Mouse (Mus musculus): ENCODE measurements around the gene Rpl22.

Gene Rpl22

GRCm38 (mm10) chr4:152338419-152339292 lies 13.1 kb downstream of the Rpl22 start, which contains the start of gene Chd5:
Gene Chd5 (plus strand): TSS chr4:152338651.
- no peak for DNase-seq (ENCODE audit: low spot score in 2 of 2)

DNA sequence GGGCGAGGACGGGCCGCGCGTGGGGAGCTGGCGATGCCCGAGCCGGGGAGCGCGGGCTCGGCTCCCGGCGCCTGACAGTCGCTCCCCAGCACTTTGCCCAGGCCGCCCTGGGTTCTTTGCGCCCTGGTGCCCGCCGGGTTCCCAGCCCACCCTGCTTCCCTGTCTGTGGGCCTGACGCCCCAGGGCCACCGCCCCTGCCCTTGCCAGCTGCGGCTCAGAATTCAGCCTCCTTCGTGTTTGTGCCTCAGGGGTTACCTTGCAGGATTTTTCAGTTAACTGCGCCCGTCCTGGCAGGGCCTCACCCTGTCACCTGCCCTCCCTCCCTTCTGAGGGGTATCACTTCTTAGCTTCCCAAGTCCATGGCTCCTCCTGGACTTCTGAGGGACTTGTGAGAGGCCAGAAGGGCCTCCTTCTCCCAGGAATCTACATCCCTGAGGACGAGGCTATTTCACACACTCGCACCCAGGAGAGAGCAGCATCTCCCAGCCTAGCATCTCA lies 13.8 kb downstream of the Rpl22 start:
- no peak for DNase-seq (ENCODE audit: low spot score in 2 of 2)

GRCm38 (mm10) chr4:152340584-152341284 lies 15.2 kb downstream of the Rpl22 start:
- no peak for DNase-seq (ENCODE audit: low spot score in 2 of 2)

DNA sequence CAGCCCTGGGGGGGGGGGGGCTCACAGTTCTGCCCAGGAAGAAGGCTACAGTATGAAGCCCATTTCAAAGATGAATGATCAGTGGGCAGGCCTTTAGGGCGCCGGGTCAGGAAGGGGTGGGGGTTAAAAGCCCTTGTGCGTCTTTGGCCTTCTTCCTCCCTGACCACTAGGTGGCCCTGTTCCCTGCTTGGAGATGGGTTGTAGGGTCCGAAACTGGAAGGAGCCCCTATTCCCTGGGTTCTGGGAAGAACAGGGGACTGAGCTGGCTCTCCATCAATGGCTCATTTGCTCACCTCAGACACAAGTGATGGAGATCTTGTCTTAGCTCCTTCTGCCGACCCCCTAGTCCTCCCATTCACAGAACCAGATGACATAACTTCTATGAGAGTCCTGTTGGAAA lies 17.8 kb downstream of the Rpl22 start:
- no peak for DNase-seq (ENCODE audit: low spot score in 2 of 2)

DNA sequence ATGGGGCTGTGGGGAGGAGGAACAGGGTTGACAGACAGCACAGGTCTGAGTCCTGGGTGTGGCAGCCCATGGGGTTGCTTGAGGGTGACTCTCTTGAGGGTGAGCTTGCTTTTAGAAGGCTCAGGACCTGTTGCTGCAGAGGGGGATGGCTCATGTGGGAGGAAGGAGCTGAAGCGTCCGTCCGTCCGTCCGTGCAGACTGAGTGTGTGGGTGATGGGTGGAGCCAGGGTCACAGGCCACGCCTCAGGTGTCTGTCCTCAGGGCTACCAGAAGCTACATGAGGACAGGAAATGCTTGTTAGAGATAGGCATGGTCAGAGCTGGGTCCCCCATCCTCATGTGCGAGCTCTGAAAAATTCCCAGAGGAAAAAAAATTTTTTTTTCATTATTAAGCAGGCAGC lies 19.1 kb downstream of the Rpl22 start:
- no peak for DNase-seq (ENCODE audit: low spot score in 2 of 2)

- peak in 1 of 2 experiments; percentile 47 for DNase-seq (ENCODE audit: low spot score in 2 of 2)
These were observed 19.8 kb downstream of the Rpl22 start for GRCm38 (mm10) chr4:152345120-152345889.

GRCm38 (mm10) chr4:152349837-152350381 lies 24.4 kb downstream of the Rpl22 start:
- DNase-seq (ENCODE audit: low spot score in 2 of 2) = no peak

DNA sequence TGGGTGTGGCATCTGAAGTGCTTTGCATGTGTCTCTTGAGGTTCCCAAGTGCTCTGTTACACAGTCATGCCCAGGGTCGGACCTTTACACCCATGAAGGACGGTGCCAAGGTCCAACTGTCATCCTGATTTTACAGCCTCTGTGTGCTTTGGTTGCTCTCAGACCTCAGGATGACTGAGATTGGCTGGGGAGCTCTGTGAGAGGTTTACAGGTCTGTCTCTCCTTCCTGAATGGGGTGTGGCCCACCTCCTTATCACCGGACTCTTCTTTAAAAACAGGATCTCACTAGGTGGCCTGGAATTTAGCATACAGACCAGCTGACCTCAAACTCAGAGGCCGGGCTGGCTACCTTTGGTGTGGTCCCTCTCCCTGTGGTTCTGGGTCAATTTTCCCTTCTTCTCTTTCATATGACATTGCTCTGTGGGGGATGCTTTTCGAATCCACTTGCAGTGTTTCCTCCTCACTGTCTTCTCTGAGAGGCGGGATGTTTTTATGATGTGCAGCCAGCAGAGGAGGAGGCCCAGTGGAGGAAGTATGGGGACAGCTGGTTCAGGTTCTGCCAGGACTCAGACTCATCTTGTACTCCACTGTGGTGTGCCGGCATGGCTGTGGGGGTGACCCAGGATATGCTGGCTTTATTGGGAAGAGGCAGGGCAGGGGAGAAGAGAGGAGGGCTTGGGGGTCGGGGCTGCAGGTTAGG lies 25.3 kb downstream of the Rpl22 start:
- no peak for DNase-seq (ENCODE audit: low spot score in 2 of 2)

GRCm38 (mm10) chr4:152351422-152352305 lies 26.1 kb downstream of the Rpl22 start:
- no peak for DNase-seq (ENCODE audit: low spot score in 2 of 2)

GRCm38 (mm10) chr4:152353886-152354637 lies 28.5 kb downstream of the Rpl22 start:
- no peak for DNase-seq (ENCODE audit: low spot score in 2 of 2)

DNA sequence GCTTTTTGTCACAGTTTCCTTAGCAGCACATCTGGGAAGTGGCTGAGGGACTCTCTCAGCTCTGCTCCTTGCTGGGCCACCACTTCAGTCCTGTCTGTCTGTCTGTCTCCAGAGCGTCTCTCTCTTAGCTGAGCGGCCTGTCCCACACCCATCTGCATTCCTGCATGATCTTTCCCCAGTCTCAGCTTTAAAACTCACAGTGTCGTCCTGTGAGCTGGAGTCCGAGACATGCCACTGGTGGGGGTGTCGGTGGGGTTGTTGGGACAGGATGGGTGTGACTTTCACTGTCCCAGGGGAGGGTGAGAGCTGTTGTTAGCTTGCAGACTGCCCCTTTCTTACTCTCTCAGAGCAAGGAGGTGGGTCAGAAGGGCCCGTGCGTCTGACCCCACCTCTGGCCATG lies 30.1 kb downstream of the Rpl22 start:
- DNase-seq (ENCODE audit: low spot score in 2 of 2) = no peak

- DNase-seq (ENCODE audit: low spot score in 2 of 2) = no peak
These were observed 34.2 kb downstream of the Rpl22 start for GRCm38 (mm10) chr4:152359700-152360099.

- DNase-seq (ENCODE audit: low spot score in 2 of 2) = no peak
These were observed 35.3 kb downstream of the Rpl22 start for GRCm38 (mm10) chr4:152360855-152361254.

DNA sequence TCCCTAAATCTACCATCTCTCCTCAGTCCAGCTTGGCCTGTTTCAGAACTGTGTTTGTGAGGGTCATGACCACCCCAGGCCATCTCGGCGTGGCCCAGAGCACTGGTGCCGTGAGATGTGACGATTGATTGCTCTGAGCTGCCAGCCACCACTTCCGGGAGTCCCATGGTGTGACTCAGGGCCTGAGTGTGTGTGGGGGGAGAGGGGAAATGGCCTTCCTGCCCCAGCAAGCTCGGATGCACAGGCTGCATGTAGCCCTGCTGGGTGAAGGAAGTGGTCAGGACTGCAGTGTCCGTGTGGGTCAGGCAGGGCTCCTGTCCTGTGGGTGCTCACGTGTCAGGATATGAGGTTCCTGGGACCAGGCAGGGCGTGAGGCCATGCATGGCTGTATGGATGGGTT lies 36.6 kb downstream of the Rpl22 start:
- no peak for DNase-seq (ENCODE audit: low spot score in 2 of 2)

DNA sequence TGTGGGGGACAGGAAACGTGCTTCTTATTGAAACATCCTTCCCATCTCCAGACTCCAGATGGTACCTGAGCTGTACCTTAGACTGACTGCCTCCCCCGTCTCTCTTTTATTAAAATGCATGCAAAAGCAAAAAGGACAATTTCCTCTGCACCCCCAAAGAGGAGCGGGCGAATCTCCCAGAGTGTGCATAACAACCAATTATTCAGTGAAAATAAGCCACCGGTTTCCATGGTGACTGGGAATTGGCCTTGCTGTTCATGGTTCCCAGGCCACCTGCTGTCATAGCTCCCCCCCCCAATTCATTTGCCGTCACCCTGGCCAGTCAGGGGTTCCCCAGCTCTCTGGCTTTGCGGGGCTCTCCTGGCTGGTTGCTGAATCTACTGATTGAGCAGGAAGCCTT lies 39.7 kb downstream of the Rpl22 start:
- no peak for DNase-seq (ENCODE audit: low spot score in 2 of 2)

GRCm38 (mm10) chr4:152382528-152383252 lies 57.1 kb downstream of the Rpl22 start:
- DNase-seq (ENCODE audit: low spot score in 2 of 2) = no peak

Measured in urinary bladder, postnatal 4 days (tissue).